Mouse (Mus musculus) neural tube, embryonic 10.5 days (tissue): ENCODE results near the gene Nkx2-5.

Experiments used
- DNase-seq: peaks from one replicate; pipeline ENCODE4 v3.0.0-alpha.2; 2017; ENCODE audit warnings: low spot score; ENCODE audit errors: extremely low spot score

Nkx2-5 gene

DNA sequence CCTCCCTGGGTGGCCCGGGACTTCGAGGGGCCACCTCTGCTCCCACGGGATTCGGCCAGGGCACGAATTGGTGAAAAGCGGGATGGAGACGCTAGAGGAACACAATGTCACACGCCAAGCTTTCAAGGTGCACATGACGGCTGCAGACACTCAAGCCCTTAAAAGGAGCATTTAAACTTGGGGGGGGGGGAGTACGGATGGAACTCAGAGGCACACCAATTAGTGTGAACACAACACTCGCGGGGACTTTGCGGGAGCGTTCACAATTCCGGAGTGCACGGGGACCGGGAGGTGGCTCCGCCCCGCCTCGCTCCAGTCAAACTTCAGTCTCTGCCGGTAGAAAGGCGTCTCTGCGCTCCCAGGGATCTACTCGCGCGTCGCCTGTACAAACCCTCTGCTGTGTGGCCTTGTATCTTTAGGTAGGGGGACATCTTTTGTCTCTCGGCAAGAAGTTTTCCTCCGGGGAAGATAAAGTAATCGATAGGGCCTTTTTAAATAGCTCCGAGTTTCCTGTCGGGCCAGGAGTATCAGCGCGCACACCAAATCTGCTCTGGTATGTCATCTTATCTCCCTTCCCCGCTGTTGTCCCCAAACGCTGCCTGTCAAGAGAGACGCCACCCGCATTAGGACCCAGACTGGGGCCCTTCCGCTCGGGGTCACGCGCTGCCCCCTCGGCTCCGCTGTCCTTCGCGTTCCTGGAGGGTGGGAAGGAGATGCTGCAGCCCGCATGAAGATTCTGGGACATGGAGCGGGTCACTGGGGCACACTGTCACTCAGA, 5.7 kb upstream of the Nkx2-5 start:
- peak; percentile 66 for DNase-seq

DNA sequence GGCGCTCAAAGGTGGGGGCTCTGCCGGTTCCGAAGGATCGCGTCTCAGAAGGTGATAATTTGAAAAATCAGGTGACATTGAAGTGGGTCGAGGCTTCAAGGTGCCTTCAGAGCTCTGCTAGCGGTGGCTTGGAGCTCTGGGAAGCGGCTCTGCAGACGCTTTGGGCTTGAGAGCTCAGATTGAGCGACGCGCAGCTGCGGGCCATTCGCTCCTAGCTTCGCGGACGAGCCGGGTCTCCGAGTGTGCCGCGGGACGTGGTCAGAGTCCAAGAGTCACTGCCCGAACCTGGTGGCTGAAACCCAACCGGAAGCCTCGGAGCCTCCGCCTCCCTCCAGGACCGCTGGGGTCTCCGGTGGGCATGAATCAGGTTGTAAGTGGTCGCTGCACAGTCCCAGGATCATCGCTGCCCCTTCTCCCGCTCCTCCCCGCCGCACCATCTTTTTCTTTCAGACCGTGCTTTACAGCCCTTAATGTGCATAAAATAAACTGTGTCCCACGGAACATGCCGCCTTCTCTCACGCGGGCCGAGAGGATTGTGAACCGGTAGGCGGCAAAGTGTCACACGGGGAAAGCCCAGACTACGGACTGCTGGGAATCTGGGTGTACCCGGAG, 5.0 kb upstream of the Nkx2-5 start:
- DNase-seq, result no peak

DNA sequence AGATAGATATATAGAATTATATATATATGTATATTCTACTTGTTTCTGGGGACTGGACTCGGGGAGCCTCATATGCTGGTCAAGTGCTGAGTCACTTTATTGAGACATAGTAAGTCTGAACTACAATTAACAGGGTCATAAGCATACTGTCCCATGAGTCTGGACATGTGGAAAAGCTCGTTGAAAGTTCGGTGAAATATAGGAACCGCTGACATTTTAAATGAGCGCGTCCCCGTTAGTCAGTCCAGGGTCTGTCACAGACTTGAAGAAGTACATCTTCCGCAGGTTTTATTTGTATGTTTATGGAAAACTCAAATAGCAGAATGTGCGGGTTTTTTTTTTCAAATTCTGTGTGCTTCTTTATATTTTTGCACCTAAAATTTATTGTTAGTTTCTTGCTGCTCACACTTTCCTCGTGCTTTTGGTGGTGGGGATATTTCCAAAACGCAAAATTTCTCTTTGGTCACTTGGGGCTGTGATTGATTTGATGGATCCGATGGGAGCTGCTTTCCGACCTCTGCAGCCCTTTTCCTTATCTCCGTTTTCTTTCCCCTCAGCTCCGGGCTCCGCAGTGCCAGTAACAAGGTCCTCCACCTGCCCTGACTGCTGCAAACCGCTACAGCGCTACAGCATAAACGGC, 4.4 kb upstream of the Nkx2-5 start:
- no peak for DNase-seq

DNA sequence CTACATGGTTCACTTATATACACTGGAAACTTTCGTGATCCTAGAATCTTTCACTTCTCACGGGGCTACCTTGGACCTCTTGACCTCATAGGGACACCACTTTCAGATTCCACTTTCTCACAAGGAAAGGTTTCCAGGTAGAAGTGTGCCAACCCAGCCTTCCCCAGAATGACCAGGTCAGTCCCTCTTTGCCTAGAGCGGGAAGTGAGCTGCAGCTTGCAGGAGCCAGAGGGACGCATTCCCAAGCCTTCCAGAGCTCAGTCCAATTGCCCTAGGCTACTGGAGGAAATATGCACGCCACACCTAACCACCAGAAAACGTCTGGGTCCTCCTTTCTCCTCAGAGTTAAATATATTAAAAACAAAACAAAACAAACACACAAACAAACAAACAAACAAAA, 3.4 kb upstream of the Nkx2-5 start:
- DNase-seq, result no peak

DNA sequence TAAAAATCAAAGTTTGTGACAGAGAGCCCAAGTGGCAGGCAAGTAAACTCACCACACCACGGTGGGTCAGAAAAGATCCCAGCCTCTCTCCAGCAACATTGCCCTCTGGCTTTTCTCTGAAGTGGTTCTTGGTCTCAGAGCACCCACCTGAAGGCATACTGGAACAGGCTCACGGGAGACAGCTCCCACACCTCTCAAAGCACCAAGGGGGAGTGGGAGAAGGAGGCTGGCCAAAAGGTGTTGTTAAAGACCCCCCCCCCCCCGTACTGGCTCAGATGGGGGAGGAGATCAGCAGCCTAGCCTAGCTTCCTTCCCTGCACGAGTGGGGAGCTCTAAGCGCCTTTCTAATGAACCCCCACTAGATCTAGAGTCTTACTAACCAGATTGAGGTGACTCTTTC, 3.0 kb upstream of the Nkx2-5 start:
- no peak for DNase-seq

DNA sequence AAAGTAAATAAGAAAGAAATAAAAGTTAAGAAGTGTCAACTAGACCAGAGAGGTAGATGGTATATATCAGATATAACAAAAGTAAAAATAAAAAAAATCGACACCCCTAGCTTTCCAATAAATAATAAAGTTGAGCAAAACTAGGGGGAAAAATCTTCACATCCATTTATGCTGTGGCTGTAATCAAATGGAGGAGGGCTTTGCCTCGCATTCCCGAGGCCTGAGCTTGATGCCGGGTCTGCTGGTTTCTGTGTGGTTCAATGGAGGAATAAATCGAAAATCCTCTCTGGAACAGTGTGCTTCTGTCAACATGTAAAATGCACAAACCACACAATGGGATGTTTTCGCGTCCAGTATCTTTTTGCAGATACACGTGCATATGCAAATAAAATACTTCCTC, 1.6 kb upstream of the Nkx2-5 start:
- no peak for DNase-seq

DNA sequence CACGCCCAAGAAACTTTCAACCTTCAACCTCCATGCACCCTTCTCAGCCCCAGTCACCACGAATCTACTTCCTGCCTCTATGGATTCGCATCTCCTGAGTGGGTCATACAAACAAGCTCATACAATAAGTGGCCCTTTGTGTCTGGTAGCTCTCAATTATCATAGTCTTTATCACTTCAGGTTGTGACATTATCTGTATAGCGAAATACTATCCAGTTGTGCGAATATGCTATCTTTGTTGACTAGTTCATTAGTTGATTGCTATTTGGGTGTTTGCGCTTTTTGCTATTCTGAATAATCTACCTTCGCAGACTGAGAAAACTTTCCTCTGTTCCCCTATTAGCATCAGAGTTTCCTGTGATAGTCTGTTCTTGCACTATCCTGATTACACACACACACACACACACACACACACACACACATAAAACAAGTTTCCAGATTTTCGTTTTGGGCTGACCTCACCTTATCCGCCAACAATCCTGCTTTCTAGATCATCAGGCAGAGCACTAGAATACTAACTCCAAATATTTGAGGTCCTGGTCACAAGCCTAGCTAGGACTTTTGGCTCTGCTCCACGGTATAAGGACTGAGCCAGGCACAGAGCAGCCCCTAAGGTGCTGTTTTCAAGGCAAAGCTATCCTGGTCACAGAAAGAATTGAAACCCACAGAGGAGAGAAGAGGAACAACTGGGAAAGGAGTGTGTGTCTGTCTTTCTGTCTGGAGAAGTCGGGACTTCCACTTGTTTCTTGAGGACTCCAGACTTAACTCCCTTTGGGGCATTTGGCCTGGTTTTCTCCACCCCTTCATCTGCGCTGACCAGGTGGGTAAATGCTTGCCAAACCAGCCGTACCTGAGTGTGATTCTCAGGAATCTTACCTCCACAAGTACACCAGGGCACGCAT, 591 bp upstream of the Nkx2-5 start:
- DNase-seq, result peak; percentile 48

DNA sequence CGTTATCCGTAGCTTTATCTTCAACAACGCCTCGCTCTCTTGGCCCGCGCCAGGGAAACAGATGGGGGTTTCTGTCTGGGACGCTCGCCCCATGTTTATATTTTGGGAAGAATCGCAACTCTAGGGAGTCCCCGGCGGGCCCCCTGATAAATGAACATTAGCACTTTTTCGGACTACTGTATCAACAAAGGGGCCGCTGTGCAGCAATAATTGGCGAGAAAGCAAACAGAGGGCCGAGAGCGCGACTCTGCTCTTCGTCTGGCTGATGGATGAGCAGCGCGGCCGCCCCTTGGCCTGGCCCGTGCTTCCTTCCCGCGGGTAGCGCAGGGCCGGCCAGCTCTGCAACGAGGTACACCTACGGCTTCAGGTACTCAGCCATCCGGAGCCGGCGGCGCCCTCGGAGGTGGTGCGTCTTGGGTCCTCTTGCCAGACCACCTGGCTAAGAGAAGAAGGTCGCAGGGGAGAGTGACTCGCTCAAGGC, 398 bp downstream of the Nkx2-5 start:
- peak; percentile 62 for DNase-seq

DNA sequence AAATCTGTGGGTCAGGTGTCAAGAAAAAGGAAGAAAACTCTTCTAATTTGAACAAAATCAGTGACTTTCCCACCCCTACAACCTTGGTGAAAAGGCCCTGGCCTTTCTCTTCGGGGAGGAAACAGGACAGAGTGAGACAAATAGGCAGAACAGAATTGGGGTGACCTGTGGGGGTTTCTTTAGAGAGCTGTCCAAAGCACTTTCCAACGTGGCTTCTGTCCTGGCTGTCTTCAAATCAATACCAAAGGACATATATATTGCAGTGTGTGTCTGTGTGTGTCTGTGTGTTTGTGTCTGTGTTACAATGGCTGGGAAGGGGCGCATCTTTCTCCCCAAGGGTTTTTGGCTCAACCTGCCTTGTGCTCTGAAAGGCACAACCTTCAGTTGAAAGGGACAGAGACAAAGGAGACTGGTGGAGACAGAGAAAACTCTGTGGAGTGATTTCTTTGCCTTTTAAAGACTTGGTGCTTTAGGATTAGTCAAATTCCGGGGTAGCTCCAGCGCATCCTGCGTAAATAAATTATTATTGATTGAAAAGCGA, 1.0 kb downstream of the Nkx2-5 start:
- DNase-seq, result peak; percentile 54

DNA sequence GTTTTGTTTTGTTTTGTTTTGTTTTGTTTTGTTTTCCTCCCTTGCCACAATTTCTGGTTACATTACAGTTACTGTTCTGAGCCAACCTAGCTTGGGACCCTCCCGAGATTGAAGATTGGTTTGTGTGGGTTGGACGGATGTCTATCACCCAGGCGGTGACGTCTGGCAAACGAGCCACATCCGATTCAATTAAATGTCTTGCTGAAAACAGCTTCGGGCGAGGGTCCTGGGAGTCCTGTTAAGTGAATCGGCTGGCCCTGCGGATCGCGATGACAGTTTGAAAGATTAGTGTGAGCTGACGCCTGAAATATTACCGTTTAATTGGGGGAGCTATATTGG, 1.6 kb downstream of the Nkx2-5 start:
- DNase-seq, result peak; percentile 53

DNA sequence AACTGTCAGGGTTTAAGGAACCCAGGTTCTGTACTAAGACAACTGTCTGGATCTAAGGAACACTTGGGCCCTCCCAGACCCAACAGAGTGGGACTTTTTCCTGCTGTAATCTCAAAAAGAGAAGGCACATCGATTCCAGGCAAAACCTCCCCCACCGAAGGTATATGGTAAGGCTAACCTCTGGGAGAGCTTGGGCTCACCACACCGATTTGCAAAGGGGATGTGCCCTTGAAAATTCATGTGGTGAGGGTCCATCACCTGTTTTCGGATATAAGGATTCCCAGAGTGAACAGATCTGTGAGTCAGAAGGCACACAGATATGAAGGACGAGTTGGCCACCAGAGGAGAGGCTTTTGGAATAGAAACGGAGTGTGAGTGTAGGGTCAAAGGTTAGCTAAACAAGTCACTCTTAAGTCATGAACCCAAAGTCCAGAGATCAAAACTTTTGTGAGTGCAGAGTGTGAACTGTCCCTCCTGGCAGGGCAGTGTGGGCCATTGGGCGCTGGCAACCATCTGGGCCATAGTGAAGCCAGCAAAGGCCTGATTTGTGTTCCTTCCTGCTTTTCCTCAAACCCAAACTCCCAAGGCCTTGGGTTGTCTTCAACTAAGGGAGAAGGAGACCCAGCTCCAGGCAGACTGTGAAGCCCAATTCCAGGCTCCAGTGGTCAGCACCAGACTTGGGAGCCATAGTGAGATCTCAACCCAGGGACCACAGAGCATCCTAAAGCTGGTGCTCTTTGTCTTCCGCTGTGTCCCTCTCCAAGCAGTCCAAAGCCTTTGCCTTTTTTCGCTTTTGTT, 2.2 kb downstream of the Nkx2-5 start:
- no peak for DNase-seq

DNA sequence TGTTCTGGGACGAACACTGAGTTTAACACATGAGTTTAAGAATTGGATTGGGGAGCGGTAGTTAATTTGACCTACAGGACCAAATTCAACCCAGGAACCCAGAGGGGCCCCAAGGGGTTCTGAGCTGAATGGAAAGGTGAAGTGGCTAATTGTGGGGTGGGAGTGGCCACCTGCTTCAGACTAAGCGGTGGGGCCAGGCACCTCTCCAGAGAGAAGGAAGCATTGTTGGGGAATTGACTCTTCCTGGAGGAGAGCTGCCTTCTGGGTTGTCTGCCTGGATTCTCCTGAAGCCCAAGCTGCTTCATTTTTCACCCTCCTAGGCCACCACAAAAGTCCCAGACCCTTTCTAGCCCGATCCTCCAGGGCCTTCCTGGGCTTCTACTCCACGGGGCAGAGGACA, 2.8 kb downstream of the Nkx2-5 start:
- DNase-seq, result no peak

DNA sequence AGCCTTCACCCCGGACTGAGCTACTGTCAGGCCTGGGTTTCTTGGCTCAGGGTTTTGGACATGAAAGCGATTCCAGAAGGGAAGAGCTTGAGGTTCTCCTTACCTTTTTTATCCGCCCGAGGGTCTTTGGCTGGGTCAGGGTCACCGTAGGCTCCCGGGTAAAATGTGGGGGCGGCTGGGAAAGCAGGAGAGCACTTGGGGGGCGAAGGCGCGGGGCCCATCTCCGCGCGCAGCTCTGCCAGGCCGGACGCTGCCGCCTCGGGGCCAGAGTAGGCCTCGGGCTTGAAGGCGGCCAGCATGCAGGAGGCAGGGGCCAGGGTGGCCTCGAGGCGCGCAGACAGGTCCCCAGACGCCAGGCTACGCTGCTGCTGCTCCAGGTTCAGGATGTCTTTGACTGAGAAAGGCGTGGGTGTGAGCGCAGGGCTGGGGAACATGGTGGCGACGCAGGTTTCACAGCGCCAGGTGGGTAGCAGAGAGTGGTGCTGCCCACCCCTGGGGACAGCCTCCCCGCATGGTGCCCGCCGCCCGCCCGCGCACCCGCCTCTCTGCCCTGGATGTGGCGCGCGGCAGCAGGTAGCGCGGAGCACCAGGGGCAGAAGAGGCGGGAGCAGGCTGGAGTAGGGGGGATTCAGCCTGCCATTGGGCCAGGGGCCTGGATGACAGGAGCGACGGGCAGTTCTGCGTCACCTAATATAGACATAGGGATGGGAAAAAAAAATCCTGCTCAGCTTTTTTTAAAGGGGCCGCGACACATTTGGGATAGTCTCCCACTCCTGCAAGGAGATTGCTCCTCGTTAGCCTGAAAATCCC, 3.7 kb downstream of the Nkx2-5 start:
- peak; percentile 49 for DNase-seq

DNA sequence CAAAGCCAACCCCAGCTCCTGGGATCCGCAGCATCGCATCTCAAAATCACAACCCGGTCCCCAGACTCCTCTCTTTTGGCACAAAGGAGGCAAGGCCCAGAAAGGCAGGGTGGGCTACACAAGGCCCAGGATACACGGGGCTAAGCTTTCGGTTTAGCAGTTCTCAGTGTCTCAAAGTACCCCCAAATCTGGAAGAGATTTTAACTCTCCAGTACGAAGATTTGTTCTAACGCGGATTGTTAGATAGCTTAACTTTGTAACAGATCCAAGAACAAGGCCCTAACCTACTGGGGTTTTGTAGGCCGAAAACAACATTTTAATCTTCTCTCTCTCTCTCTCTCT, 4.4 kb downstream of the Nkx2-5 start:
- no peak for DNase-seq

DNA sequence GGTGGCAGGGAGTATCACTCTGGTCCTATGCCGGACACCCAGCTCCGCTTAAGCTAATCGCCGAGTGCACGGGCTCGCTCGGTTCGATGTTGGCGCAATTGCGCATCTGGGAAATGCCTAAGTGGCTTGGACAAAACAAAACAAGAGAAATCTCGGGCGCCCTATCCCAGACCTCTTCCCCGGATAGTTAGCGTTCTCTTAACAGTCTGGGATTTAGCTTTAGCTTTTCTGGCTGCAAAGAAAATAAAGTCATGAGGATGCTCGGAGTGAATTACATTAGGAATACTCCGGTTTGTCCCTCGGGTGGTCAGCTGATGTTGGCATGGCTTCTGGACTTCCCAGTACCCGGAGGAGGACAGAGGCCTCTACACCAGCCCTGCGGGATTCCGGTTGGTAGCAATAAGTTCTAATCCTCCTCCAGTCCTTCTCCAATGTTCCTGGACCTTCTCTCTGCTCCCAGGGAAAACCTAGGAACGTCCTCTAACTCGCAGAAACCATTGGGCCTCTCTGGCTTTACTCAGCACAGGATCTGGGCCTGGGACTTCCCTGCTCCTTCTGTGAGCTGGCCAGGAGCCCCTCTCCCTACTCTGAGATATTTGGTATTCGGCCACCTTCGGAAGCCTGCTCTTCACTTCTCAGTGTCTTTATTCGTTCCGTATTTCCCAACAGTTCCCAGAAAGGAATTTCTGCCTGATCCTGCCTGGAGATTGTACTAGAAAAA, 4.9 kb downstream of the Nkx2-5 start:
- peak; percentile 50 for DNase-seq

DNA sequence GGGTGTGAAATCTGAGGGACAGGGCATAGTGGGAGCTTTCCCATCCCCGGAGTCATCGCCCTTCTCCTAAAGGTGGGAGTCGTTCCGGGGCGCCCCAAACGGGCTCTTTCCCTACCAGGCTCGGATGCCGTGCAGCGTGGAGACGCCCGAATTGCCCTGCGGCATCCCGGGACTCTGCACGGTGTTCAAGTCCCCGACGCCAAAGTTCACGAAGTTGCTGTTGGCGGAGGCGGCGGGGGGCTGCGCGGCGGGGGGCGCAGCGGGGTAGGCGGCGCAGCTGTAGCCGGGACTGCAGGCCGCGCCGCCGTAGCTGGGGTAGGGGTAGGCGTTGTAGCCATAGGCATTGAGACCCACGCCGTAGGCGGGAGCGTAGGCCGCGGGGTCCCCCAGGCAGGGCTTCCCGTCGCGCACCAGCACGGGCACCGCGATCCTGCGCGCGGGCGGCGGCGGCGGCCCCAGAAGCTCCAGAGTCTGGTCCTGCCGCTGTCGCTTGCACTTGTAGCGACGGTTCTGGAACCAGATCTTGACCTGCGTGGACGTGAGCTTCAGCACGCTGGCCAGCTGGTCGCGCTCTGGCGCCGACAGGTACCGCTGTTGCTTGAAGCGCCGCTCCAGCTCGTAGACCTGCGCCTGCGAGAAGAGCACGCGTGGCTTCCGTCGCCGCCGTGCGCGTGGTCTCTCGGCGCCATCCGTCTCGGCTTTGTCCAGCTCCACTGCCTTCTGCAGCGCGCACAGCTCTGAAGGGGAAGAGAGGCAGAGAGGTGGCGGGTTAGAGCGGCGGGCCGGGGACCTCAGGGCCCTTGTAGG, 5.7 kb downstream of the Nkx2-5 start:
- DNase-seq, result peak; percentile 64

DNA sequence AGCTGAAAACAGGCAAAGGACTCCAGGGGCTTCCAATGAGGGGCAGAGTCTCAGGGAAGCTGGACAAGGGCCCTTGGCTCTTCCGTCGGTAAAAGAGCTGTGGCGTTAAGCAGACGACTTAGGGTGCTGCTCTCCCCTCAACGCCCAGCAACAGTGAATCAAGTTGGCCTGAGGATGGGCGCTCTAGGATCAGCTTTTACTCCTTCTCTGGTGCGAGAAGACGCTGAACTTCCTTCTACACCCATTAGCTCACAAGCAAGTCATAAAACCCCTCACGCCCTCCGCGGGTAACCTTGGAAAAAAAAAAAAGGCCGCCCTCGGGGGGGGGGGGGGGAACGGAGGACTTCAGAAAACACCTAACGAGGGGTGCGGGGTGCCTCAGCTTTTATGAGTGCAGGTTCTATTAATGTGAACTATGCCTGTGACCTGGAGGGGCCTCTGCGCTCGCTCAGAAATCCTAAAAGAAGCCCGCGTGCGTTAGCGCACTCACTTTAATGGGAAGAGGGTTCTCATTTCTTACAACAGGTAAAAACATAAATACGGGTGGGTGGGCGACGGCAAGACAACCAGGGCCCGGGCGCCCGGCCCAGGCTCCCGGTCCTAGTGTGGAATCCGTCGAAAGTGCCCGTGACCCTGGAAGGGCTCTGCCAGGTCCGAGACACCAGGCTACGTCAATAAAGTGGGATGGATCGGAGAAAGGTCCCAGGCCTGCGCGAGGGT, 6.5 kb downstream of the Nkx2-5 start:
- DNase-seq, result peak; percentile 43

DNA sequence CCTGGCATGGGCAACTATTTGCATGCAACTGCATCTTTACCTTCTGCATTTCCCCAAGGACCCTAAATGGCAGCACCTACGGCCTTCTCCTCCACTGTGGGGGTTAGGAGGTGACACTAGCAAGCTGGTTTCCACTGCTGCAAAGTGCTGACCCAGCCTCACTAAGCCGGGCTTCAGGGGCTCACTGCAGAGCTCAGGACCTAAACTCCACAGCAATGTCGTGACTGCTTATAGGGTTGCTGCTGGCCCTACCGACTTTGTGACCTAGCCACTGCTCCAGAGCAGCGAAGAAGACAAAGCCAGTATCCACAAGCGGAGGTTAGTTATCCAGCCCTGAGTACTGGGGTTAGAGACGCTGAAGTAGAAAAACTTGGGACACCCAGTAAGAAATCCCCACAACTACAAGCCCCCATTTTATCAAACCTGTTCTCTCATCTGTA, 7.2 kb downstream of the Nkx2-5 start:
- peak; percentile 49 for DNase-seq
